Mouse (Mus musculus) induced T-regulatory cell, adult 2 months (primary cell): ENCODE data around the gene Hemk1.
"Not testable (repeated sequence)": the region's sequence is repeated elsewhere in the genome, so short reads cannot be mapped to it uniquely, and the experiment has no call there.

Experiments
- DNase-seq: peaks from one replicate; pipeline ENCODE4 v3.0.0-alpha.2; 2012; ENCODE audit warnings: low read depth

Gene Hemk1

GRCm38 (mm10) chr9:107308346-107309000 is 29.7 kb downstream of the Hemk1 start:
- no peak for DNase-seq

GRCm38 (mm10) chr9:107307886-107308285 is 30.3 kb downstream of the Hemk1 start:
- peak; percentile 73 for DNase-seq

- peak; percentile 76 for DNase-seq
Measured at GRCm38 (mm10) chr9:107307099-107307872, 30.9 kb downstream of the Hemk1 start.

GRCm38 (mm10) chr9:107306673-107307072 is 31.5 kb downstream of the Hemk1 start:
- not testable (repeated sequence) for DNase-seq

- DNase-seq = peak; percentile 94
Measured at GRCm38 (mm10) chr9:107305601-107306542, 32.3 kb downstream of the Hemk1 start.

GRCm38 (mm10) chr9:107305012-107305411 is 33.1 kb downstream of the Hemk1 start:
- no peak for DNase-seq

- DNase-seq = peak; percentile 49
Measured at GRCm38 (mm10) chr9:107304383-107304782, 33.8 kb downstream of the Hemk1 start.

- peak; percentile 48 for DNase-seq
Measured at GRCm38 (mm10) chr9:107303900-107304299, 34.2 kb downstream of the Hemk1 start.

- peak; percentile 87 for DNase-seq
Measured at GRCm38 (mm10) chr9:107303121-107303820, 34.9 kb downstream of the Hemk1 start.

- no peak for DNase-seq
Measured at GRCm38 (mm10) chr9:107302592-107302991, 35.6 kb downstream of the Hemk1 start.

GRCm38 (mm10) chr9:107301554-107302331 is 36.4 kb downstream of the Hemk1 start:
- peak; percentile 58 for DNase-seq

- DNase-seq = peak; percentile 71
Measured at GRCm38 (mm10) chr9:107300224-107300973, 37.8 kb downstream of the Hemk1 start.

GRCm38 (mm10) chr9:107299783-107300182 is 38.4 kb downstream of the Hemk1 start:
- DNase-seq = no peak

- peak; percentile 70 for DNase-seq
Measured at GRCm38 (mm10) chr9:107298876-107299275, 39.3 kb downstream of the Hemk1 start.

GRCm38 (mm10) chr9:107298059-107298780 is 39.9 kb downstream of the Hemk1 start:
- DNase-seq = peak; percentile 86

- DNase-seq = no peak
Measured at GRCm38 (mm10) chr9:107297658-107298057, 40.5 kb downstream of the Hemk1 start.

- peak; percentile 72 for DNase-seq
Measured at GRCm38 (mm10) chr9:107297059-107297458, 41.1 kb downstream of the Hemk1 start.

GRCm38 (mm10) chr9:107296501-107296965 is 41.6 kb downstream of the Hemk1 start:
- DNase-seq = peak; percentile 95

- no peak for DNase-seq
Measured at GRCm38 (mm10) chr9:107296041-107296440, 42.1 kb downstream of the Hemk1 start.

GRCm38 (mm10) chr9:107296016-107296040 is 42.3 kb downstream of the Hemk1 start, which contains the start of gene Cish:
Cish (plus strand) TSS chr9:107296026.
- DNase-seq = no peak
